Mouse (Mus musculus): ENCODE results near the gene Vax2. TPM values are rescaled to one million over a fixed set of nuclear protein-coding genes. Genes with fewer than 3 reads are reported as not detected.

Vax2 gene
- total and polyA plus RNA-seq, 2 experiments = not detected

GRCm38 (mm10) chr6:83786426-83786825 is 75.4 kb downstream of the Vax2 start:
- Histone ChIP-seq H3K79me2 (ENCODE audit: control insufficient read depth, insufficient read depth, low read length) (no peaks in the 10 kb centered on the region), H3K36me3 (ENCODE audit: control insufficient read depth, insufficient read depth, low read length) (no peaks in the 10 kb centered on the region), H3K27me3 (ENCODE audit: control insufficient read depth, insufficient read depth, low read length) (no peaks in the 10 kb centered on the region), H3K4me1 (ENCODE audit: control insufficient read depth, insufficient read depth, low read length) (no peaks in the 10 kb centered on the region), H3K9ac (ENCODE audit: low read depth, low read length) (no peak overlapping the region), H3K27ac (replicated peaks; ENCODE audit: insufficient read depth, low read depth, low read length) (no peak overlapping the region), H3K4me3 (ENCODE audit: insufficient read depth, low read depth, low read length) (no peak overlapping the region)
- WGBS = 71% methylated on average over 3 of the region's 3 CpGs
- no peak for DNase-seq (ENCODE audit: extremely low read depth, low read depth, low spot score)
- TF ChIP-seq CTCF (IDR thresholded peaks at IDR 0.05; ENCODE audit: low read depth, low read length) = no peak
- no peak for TF ChIP-seq POLR2A (IDR thresholded peaks at IDR 0.05; ENCODE audit: extremely low read depth, insufficient read depth, low read length)

Other genes with a start within 250 kb of the Vax2 start
- gene Dguok, start 204.3 kb upstream of the Vax2 start, total RNA-seq (2014; rRNA removed) = 17.4 and 21.8 TPM in 2 replicates
- 23.5 and 24.9 TPM in 2 replicates for gene Dguok, start 204.3 kb upstream of the Vax2 start, polyA plus RNA-seq (2012; rRNA removed)
- gene Actg2, start 175.0 kb upstream of the Vax2 start, total RNA-seq (2014; rRNA removed) = 0.28 and 0.40 TPM in 2 replicates
- 1.1 and 1.2 TPM in 2 replicates for gene Actg2, start 175.0 kb upstream of the Vax2 start, polyA plus RNA-seq (2012; rRNA removed)
- 7.4 and 9.3 TPM in 2 replicates for gene Stambp, start 138.5 kb upstream of the Vax2 start, total RNA-seq (2014; rRNA removed)
- 5.8 and 6.9 TPM in 2 replicates for gene Stambp, start 138.5 kb upstream of the Vax2 start, polyA plus RNA-seq (2012; rRNA removed)
- 116 and 171 TPM in 2 replicates for gene Clec4f, start 55.1 kb upstream of the Vax2 start, total RNA-seq (2014; rRNA removed)
- gene Clec4f, start 55.1 kb upstream of the Vax2 start, polyA plus RNA-seq (2012; rRNA removed) = 37.8 and 52.3 TPM in 2 replicates
- 3.4 and 3.7 TPM in 2 replicates for gene Cd207, start 33.4 kb upstream of the Vax2 start, total RNA-seq (2014; rRNA removed)
- 0.93 and 1.1 TPM in 2 replicates for gene Cd207, start 33.4 kb upstream of the Vax2 start, polyA plus RNA-seq (2012; rRNA removed)
- not detected in 2 replicates for gene Atp6v1b1, start 31.7 kb downstream of the Vax2 start, total RNA-seq (2014; rRNA removed)
- not detected in 2 replicates for gene Atp6v1b1, start 31.7 kb downstream of the Vax2 start, polyA plus RNA-seq (2012; rRNA removed)
- not detected in 2 replicates for gene Ankrd53, start 51.4 kb downstream of the Vax2 start, total RNA-seq (2014; rRNA removed)
- not detected in 2 replicates for gene Ankrd53, start 51.4 kb downstream of the Vax2 start, polyA plus RNA-seq (2012; rRNA removed)
- gene Tex261, start 64.5 kb downstream of the Vax2 start, total RNA-seq (2014; rRNA removed) = 30.0 and 37.7 TPM in 2 replicates
- 98.1 and 114 TPM in 2 replicates for gene Tex261, start 64.5 kb downstream of the Vax2 start, polyA plus RNA-seq (2012; rRNA removed)
- gene Nagk, start 83.7 kb downstream of the Vax2 start, total RNA-seq (2014; rRNA removed) = 20.9 and 26.3 TPM in 2 replicates
- 8.8 and 11.0 TPM in 2 replicates for gene Nagk, start 83.7 kb downstream of the Vax2 start, polyA plus RNA-seq (2012; rRNA removed)
- 16.3 and 17.0 TPM in 2 replicates for gene Paip2b, start 120.5 kb downstream of the Vax2 start, total RNA-seq (2014; rRNA removed)
- 6.7 and 8.6 TPM in 2 replicates for gene Paip2b, start 120.5 kb downstream of the Vax2 start, polyA plus RNA-seq (2012; rRNA removed)
- gene Zfp638, start 155.8 kb downstream of the Vax2 start, total RNA-seq (2014; rRNA removed) = 39.5 and 47.0 TPM in 2 replicates
- 4.4 and 5.0 TPM in 2 replicates for gene Zfp638, start 155.8 kb downstream of the Vax2 start, polyA plus RNA-seq (2012; rRNA removed)